Mouse (Mus musculus) cerebellum, adult 9-10 months (tissue): ENCODE data around the gene Ppil4.
"Not testable (repeated sequence)": the region's sequence is repeated elsewhere in the genome, so short reads cannot be mapped to it uniquely, and the experiment has no call there.

Experiments
- DNase-seq: peaks from one replicate; pipeline ENCODE4 v3.0.0; 2022

Gene Ppil4

GRCm38 (mm10) chr10:7792751-7793385, at the start of gene Ppil4, which contains the start of gene Ginm1:
Gene Ppil4 (plus strand): TSS chr10:7792891.
Gene Ginm1 (minus strand): TSS chr10:7792824.
- peak; percentile 88 for DNase-seq

- DNase-seq, result not testable (repeated sequence)
These were observed 47.2 kb upstream of the Ppil4 start for GRCm38 (mm10) chr10:7745528-7745927.

GRCm38 (mm10) chr10:7748752-7749151, 43.9 kb upstream of the Ppil4 start:
- DNase-seq, result no peak

GRCm38 (mm10) chr10:7757544-7757943, 35.1 kb upstream of the Ppil4 start:
- DNase-seq, result no peak

- no peak for DNase-seq
These were observed 20.3 kb upstream of the Ppil4 start for GRCm38 (mm10) chr10:7772346-7772745.

- no peak for DNase-seq
These were observed 19.9 kb upstream of the Ppil4 start for GRCm38 (mm10) chr10:7772769-7773168.

GRCm38 (mm10) chr10:7775421-7775820, 17.3 kb upstream of the Ppil4 start:
- DNase-seq, result no peak

GRCm38 (mm10) chr10:7778361-7778760, 14.3 kb upstream of the Ppil4 start:
- no peak for DNase-seq

- DNase-seq, result no peak
These were observed 12.9 kb upstream of the Ppil4 start for GRCm38 (mm10) chr10:7779751-7780237.

- peak; percentile 85 for DNase-seq
These were observed 12.2 kb upstream of the Ppil4 start for GRCm38 (mm10) chr10:7780238-7781176.

- no peak for DNase-seq
These were observed 11.5 kb upstream of the Ppil4 start for GRCm38 (mm10) chr10:7781214-7781613.

GRCm38 (mm10) chr10:7787319-7787718, 5.4 kb upstream of the Ppil4 start:
- DNase-seq, result no peak

GRCm38 (mm10) chr10:7792254-7792750, 389 bp upstream of the Ppil4 start:
- DNase-seq, result no peak

GRCm38 (mm10) chr10:7801258-7801657, 8.6 kb downstream of the Ppil4 start:
- no peak for DNase-seq

- no peak for DNase-seq
These were observed 9.9 kb downstream of the Ppil4 start for GRCm38 (mm10) chr10:7802519-7803140.

GRCm38 (mm10) chr10:7809937-7810336, 17.2 kb downstream of the Ppil4 start:
- DNase-seq, result peak; percentile 78

- DNase-seq, result no peak
These were observed 23.8 kb downstream of the Ppil4 start for GRCm38 (mm10) chr10:7816476-7816875.

- DNase-seq, result no peak
These were observed 26.0 kb downstream of the Ppil4 start for GRCm38 (mm10) chr10:7818676-7819075.

- no peak for DNase-seq
These were observed 26.5 kb downstream of the Ppil4 start for GRCm38 (mm10) chr10:7819156-7819555.

- no peak for DNase-seq
These were observed 26.9 kb downstream of the Ppil4 start for GRCm38 (mm10) chr10:7819603-7820002.

- DNase-seq, result no peak
These were observed 27.5 kb downstream of the Ppil4 start for GRCm38 (mm10) chr10:7820171-7820570.

GRCm38 (mm10) chr10:7821981-7822380, 29.3 kb downstream of the Ppil4 start:
- DNase-seq, result no peak

- no peak for DNase-seq
These were observed 32.1 kb downstream of the Ppil4 start for GRCm38 (mm10) chr10:7824663-7825280.
